Mouse (Mus musculus): ENCODE data around the gene Plxnd1.

Plxnd1 gene

DNA sequence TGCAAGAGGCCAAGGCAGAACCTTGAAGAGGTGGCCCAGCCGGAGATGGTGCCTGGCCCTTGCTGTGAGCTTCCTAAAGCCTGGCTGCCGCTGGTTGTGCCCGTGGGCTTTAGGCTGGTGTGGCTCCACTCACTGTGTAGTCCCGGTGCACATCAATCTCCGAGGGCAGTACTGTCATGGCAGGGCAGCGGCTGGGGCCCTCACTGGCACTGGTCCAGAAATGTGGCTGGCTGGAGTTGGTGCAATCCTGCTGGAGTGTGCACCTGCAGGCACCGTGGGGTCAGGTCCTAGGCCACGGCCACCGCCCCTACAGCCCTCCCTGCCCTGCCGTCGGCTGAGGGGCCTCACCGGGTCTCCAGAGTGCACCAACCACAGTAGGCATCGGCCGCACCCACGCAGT lies 17.0 kb downstream of the Plxnd1 start:
- DNase-seq = no peak

DNA sequence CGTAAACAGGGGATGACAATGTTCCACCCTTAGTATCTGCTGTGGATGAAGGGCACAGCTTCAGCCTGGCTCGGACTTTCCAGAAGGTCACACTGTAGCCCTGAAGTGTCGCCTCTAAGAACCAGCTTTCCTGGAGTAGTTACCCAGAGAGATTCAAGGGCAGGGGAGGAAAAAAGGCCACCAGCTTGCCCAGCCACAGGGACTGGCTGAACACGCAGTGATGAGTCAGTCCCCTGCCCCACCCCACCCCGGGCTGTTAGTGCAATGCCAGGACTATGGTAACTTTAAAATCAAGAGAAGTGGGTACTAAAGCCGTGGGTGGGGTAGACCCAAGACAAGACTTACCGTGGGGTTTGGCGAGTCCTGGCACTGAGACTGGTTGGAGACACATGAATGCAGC lies 19.2 kb downstream of the Plxnd1 start:
- DNase-seq = no peak

DNA sequence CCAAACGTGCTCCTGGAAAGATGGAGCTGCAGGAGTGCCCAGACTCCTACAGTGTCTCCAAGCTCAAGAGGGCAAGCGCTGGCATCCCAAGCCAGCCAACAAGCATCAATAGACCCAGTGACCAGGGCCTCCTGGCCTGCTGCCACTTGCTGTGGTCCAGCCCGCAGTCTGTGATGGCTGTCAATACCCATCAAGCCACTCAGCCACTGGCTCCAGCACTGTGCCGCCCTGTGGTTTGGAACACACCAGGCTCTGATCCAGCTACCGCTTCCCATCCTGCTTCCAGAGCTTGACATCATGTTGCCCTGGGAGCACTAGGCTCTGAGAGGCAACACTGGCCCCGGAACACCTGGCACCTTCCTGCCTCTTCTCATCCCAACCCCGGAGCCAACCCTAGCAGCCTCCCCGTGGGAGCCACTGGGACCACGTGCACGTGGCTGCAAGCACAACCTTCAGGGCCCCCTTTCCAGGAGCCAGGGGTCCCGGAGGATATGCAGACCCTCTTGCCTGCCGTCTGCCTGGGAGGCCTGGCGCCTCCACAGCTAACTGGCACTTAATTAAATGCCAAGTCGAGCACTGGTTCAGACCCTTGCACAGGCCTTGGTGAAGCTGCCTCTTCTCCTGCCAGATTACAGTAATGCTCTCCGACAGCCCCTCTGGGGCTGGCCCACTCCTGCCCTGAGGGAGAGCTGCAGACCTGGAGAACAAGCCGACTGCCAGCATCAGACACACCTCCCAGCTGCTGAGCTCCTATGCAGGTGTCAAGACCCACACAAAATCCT lies 20.7 kb downstream of the Plxnd1 start:
- DNase-seq = no peak

DNA sequence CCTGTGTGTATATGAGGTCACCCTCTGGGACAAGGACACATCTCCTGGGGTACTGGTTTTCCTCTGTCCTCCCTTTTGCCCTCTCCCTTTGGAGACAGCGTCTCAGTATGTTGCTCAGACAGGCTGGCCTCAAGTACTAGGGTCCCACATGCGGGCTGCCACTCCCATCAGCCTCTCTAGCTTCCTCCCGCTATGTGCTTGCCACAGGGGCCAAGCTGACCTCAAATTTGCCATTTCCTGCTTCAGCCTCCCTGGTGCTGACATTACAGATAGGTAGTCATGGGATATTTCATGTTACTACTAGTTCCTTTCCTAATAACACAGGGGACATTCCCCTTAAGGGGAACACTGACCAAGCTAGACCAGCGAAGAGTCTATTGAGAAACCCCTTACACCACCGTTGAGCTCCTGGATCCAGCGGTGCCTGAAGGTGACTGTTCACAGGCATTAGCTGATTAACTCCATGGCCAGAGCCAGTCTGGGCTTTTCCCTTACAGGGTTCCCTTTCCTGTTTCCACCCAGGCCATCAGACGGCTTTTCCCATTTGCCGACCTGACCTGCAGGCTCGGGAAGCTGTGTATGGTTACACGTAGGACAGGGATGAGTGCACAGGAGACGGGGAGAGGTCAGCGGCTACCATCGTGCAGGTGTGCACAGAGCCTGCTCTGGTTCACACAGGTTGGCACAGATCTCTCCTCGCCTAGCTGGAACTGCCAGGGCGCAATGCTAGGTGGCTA lies 21.5 kb downstream of the Plxnd1 start:
- DNase-seq = no peak

DNA sequence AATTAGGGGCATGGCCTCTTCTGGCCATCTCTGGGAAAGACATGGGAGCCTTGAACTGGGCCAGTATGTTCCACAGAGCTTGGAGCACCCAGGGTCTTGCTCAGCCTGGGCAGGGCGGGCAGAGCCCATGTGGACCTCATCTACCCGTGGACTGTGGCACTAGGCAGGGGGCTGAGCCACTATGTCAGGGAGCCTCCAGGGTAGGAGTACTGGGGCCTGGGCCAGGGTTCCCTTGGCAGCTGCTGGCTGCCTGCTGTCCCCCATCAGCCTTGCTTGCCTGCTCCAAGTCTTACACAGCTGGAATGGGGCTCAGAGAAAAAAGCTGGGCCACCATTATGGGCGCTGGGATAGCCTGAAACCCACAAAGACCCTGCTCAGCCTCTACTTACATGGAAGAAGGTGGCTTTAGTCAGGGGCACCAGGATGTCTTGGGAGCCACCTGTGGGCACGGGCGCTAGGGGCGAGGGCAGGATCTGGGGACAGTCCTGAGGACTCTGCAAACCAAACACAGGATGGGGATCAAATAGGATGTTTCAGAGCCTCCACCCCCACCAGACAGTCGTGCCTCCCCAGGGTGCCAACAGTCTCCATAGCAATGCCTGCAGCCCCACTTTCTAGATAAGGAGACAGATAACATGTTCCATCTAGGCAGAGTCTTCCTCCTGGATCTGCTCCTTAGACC lies 22.6 kb downstream of the Plxnd1 start:
- DNase-seq = no peak

DNA sequence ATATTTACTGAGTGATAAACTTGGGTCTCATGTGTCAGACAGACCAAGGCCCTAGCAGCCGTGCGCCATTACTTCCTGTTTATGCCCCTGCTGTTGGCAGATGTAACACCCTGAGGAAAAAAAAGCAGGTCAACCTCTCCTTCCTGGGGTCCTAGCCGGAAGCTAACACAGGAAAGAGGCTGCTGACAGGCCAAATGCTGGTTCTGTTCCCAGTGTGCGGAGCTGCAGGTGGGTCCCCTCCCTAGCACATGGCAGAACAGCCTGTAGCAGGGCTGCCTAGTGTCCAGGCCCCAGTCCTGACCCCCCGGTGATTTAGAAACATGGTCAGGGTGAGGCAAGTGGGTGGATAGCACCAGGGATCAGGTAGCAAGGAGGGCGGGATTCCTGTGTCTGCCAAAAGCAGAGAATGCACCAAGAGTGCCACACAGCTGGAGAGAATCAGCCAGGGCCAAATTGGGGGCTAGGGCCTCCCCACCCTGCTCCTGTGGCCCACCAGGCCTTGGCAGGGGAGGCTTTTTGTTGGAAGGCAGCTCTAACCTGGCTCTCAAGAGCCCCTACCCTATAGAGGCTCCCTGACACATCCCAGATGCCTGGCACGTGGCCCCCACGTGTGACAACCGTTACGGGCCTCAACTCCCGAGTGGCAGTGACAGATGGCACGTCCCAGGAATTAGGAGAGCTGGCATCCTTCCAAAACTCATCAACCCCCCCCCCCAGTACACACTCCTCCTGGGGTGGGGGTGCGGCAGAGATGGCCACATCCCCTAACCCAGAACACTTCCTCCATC lies 23.3 kb downstream of the Plxnd1 start:
- no peak for DNase-seq

DNA sequence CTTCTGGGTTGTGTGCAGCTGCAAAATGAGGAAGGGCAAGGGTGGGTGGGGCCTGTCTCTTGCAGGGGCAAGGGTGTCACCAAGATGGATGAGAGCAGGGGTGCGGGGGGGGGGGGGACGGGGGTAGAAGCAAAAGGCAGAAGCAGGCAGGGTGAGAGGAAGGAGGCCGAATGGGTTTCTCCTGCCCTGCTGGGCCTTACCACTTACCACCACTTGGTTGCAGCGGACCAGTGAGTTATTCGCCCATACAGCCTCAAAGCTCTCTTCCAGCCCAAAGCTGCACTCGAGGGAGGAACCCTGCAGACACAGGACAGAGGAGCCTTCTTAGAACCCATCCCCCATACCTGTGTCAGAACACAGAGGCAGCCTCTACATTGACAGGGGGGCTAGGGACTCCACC lies 24.9 kb downstream of the Plxnd1 start:
- no peak for DNase-seq

DNA sequence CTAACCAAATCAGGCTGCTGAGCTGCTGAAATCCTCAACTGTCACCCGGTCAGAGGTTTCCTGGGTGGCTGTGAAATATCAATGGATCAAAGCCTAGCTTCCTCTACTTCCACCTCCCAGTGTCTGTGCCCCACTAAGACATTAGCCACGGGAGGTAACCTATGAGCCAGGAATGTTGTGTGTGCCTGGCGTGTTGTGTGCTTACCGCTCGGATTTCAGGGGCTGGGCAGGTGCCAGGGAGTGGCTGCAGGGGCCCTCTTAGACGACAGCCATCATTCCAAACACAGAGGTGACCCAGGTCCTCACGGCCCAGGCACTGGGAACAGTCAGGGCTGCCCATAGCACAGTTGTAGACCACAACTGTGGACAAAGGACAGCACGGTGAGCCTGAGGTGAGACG lies 25.7 kb downstream of the Plxnd1 start:
- DNase-seq = no peak

DNA sequence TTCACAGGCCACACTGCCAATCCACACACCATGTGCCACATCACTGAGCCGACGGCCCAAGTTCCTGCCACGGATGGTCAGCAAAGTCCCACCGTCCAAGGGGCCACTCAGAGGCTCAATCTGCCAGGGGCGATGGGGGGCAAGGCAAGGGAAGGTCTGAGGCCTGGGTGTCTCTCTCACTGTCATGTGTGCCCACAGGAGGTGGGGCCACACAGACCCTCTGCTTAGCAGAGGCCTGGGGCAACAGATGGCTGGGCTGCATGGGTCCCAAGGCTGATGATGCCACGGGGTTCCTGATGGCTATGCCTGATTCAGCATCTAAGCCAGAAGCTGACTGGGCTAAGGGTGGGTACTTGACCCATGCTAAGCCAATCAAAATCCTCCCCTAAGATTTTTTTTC lies 26.1 kb downstream of the Plxnd1 start:
- no peak for DNase-seq

DNA sequence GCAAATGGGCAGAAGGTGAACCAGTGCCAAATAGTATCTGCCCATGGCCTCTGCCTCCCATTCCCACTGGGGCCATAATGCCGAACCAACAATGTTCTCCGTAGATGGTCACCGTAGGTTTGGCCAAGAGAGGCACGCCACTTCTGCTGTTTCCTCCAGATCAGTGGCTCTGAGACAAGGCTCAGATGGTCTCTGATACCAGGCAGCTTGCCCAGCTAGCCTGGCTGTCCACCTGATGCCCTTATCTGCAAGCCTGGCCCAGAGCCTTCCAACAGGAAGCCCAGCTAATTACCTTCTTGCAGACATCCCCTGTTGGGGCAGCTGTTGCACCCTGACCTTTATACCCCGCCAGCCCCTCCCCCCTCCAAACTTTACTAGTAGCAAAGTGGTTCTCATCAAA lies 26.7 kb downstream of the Plxnd1 start:
- DNase-seq = no peak

DNA sequence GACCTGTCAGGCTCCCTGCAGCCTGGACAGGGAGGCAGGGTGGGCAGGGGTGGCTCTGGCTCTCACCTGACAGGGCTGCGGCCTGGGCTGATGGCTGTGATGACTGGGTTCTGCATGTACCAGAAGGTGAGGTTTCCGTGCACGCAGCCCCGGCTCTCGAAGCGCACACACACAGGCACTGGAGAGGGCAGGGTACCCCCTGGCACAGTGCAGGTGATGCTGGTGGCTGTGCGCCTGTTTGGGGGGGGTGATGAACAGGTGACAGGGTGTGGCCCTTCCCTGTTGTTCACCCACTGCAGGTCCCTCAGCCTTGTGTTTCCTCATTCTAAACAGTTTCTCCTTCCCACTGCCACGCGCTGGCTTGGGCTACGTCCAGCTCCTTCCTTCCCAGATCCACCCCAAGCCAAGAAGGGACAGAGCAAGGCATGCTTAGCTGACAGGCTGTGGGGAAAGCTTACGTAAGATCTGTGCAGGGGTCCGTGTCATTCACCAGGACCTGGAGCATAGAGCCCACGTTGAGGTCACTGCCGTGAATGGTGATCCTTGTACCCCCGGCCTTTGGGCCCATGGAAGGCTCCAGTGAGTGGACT lies 27.4 kb downstream of the Plxnd1 start:
- no peak for DNase-seq

DNA sequence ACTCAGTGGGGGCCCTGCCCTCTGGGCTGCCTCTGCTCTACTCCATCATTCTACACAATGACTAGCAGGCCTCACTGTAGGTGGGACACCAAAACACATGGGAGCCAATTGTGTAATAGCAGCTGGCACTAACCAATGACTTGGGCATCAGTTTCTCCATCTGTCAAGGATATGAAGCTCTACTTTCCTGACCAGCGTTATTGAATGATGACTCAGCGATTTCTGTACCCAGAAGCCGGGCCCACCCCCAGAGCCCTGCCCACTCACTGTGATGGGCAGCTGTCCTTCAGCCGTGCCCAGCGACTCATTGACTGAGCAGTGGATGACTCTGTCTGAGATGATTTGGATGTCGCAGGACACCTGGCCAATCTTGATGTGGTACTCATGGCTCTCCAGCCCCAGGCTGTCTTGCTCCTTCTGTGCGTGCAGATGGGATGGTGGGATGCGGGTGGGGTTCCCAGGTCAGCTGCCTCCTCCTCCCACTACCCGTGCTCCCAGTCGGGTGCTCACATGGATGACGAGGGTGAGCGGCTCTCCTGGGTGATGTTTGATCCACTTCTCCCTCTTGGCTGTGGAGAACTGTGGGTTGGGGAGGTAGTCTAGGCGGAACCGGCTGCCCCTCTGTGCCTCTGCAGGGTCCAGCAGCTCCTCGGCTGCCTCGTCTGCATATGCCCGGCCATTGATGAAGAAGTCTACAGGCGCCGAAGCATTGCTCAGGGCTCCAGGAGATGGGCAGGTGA lies 28.4 kb downstream of the Plxnd1 start:
- no peak for DNase-seq

DNA sequence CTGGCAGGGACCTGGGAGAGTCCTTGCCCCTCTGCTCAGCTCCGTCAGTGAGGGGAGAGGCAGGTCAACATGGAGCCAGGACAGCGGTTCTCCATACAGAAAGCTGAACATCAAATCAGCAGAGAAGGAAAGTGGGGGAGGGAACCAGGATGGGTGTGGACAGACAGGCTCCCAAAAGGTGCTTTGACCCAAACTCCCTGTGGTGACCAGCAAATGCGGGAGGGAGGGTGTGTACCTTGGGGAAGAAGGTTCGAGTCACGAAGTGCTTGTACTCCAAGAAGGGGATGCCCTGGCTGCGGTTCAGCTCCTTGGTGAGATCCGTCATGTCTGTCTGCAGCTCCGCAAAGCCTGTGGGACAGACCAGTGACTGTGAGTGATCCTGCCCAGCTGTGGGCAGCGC lies 31.1 kb downstream of the Plxnd1 start:
- no peak for DNase-seq

DNA sequence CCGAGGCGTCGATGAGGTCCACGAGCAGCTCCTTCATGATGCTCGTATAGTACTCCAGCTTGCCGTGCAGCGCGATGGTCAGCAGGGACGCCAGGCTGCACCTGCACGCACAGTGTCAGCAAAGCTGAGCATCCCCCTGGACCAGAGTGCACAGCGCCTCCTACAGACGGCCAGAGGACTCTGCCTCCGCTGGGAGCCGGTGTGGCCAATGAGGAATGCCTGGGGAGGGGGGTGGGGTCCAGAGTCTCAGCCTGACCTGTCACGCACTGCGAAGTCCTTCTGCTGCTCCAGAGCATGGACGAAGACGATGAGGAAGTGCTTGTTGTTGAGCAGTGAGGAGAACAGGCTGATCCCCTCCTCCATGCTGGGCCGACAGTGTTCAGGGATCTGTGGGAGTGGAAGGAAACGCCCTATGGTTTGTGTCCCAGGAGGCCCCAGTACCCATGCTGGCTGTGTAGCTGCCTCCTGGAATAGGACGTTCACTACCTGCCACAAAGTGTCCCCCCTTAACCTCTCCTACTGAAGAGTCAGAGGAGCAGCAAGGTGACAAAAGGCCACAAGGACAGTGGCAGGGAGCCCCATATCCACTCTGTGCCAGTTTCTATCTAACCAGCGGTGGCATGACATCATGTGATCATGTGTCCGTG lies 32.2 kb downstream of the Plxnd1 start:
- no peak for DNase-seq

DNA sequence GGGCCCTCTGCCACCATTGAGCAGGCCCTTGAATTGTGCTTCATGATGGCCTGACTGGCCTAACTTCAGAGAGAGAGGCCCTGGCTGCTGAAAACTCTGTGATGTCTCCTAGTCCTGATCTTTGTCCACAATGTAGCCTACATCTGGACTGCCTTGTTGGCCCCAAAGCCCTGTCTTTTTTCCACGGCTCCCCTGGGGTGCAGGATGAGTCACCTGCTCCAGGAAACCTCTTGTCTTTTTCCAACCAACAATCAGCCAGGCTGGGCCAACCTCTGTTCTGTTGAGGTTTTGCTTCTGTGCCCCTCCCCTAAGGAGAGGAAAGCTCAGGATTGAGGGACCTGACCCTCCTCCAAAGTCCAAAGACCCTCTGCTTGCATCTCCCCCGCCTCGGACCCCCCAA lies 33.1 kb downstream of the Plxnd1 start:
- no peak for DNase-seq

DNA sequence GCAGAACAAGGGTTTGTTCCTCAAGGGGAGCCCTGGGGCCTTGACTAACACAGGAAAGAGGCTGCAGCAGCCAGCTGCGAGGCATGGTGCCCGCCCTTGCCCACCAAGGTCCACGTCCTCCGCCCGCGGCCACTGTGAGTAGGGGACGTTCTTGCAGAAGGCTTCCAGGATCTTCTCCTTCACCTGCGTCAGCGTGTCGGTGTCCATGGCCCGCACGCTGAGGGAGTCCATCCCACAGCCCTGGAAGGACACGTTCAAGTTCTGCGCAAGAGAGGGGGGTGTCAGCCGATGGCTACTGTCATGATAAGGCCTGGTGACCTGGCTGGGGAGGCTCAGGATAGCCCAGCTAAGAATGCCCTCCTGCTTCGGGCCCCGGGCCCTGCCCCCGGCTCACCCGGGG lies 34.5 kb downstream of the Plxnd1 start:
- no peak for DNase-seq

DNA sequence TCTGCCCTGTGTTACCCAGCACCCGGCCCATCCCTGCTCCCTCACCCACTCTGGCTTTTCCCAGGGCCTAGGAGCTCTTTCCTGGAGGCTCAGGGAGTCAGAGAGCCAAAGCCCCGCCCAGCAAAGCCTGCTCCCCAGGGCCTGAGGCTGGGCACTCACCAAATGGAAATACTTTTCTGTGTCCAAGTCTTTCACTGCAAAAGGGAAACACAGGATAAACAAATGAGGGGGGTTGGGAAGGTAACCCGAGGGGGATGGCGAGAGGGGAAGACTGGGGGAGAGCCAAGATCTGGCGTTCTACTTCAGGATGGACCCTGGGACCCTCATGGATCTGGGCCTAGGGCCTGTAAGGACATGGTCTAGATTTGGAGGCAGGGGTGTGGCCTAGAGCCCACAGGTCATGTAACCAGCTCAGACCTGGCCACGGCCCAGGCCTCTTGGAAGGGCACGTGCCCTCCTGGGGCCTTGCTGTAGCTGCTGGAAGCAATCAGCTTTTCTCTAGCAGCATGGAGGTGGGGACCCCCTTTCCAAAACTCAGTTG lies 35.6 kb downstream of the Plxnd1 start:
- DNase-seq = no peak

DNA sequence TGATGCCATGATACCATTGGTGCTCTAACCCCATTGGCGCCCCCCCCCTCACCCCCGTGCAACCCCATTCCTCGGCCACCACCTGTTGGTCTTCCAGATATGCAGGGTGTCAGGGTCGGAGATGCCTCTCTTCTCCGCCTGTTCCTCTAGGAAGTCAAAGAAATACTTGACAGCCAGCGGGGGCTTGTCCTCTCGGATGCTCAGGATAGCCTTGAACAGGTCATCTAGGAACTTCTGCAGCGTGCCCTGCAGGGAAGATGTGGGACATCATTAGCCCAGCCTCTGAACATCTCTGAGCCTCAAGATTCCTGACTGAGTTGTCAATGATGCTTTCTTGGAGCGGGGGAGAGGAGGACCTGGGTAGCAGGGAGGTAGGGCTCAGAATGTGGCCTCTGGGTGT lies 36.4 kb downstream of the Plxnd1 start:
- no peak for DNase-seq

DNA sequence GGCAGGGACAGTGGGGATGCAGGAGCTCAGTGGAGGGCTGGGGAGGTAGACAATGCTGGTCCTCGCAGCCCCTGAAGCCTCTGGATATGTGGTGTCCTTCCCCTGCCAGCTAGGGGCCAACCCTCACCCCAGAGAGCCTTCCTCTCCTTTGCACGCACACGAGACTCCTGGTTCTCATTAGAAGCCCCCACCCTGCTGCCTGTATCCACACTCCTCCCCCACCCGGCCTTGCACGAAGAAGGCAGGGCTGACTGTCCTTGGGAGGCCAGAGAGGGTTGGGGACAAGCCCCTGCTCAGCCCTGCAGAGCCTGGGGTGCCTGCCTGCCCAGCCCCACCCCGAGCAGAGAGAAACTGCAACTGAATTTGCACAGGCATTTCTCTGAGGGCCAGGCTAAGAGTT lies 37.1 kb downstream of the Plxnd1 start:
- no peak for DNase-seq

DNA sequence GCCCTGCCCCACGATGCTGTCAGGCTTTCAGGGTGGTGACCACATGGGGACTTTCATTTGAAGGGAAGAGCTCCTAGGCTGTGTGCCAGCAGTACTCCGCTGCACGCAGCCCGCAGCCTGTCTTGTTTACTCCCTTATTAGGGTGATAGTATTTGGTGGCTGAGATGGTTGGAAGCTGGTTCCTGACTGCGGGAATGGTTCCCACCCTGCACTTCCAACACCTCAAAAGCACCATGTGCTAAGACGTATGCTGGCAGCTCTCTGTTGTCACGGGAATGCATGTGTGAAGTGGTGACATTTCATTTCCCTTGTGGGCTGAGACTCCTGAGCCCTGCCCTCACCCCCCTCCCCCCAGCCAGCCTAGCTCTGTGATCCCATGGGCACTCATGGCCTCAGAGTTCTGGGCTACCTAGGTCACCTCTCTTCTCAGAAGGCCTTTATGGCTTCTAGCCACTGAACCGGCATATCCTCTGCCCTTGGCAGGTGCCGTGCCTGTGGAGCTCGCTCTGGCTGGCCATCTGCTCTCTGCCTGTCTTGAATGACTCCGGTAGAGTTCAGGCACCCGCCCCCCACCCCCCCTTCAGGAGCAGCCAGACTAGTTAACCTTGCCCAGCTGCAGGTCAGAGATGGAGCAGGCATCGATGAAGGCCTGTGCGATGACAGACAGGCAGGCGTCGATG lies 37.7 kb downstream of the Plxnd1 start:
- DNase-seq = no peak

All from spleen, adult 18-20 months (tissue).